Mouse (Mus musculus) forebrain, embryonic 12.5 days (tissue): ENCODE data around the gene Fhod1. TPM values are rescaled to one million over a fixed set of nuclear protein-coding genes. Genes with fewer than 3 reads are reported as not detected.

ENCODE experiments used
- ATAC-seq: fragments of 200-750 bp; cut with Nextera tagmentation; 2 replicates; pipeline ENCODE4 v1.8.0; 2017; ENCODE audit warnings: moderate TSS enrichment; ENCODE audit not compliant: low FRiP score
- H3K27ac ChIP-seq: fragments of 300-500 bp; sonication (generic); 2 replicates; pipeline ENCODE4 v1.5.1; 2016; ENCODE audit warnings: mild to moderate bottlenecking
- H3K27me3 ChIP-seq: fragments of 300-500 bp; sonication (generic); 2 replicates; pipeline ENCODE4 v1.6.1; 2016; ENCODE audit warnings: mild to moderate bottlenecking
- H3K36me3 ChIP-seq: fragments of 300-500 bp; sonication (generic); replicated peaks from 2 replicates; pipeline ENCODE4 v1.6.1; 2016; ENCODE audit warnings: mild to moderate bottlenecking
- H3K4me1 ChIP-seq: fragments of 300-500 bp; sonication (generic); 2 replicates; pipeline ENCODE4 v1.6.1; 2016
- H3K4me2 ChIP-seq: fragments of 300-500 bp; sonication (generic); 2 replicates; pipeline ENCODE4 v1.6.1; 2016; ENCODE audit warnings: mild to moderate bottlenecking, moderate library complexity
- H3K4me3 ChIP-seq: fragments of 300-500 bp; sonication (generic); replicated peaks from 2 replicates; pipeline ENCODE4 v1.5.1; 2016; ENCODE audit warnings: mild to moderate bottlenecking
- H3K9ac ChIP-seq: fragments of 300-500 bp; sonication (generic); 2 replicates; pipeline ENCODE4 v1.6.1; 2016; ENCODE audit warnings: mild to moderate bottlenecking
- H3K9me3 ChIP-seq: fragments of 300-500 bp; sonication (generic); 2 replicates; pipeline ENCODE4 v1.6.1; 2016
- WGBS: fragments of 180-500 bp; shearing (Covaris S2); methylation state at CpG from one replicate; pipeline ENCODE4 v1.1.7; 2016; 5-methylcytosine and 5-hydroxymethylcytosine counted together
- polyA plus RNA-seq: library from polyadenylated mRNA; unstranded; fragments of >200 nt; fragmentation: Nextera tagmentation; extraction: Ambion mirVana; gene quantifications from 2 replicates; pipeline ENCODE4 v1.2.1, GENCODE M21; 2016

The Fhod1 gene
- polyA plus RNA-seq, 1 experiment from 2014 or later = 1.4 TPM

GRCm38 (mm10) chr8:105361751-105362702 lies 14.3 kb upstream of the Fhod1 start:
- Histone ChIP-seq H3K36me3 (peaks cover 37% of the 10 kb centered on the region), H3K27me3 (no peaks in the 10 kb centered on the region), H3K27ac (no peak overlapping the region), H3K4me1 (no peaks in the 10 kb centered on the region), H3K9me3 (no peaks in the 10 kb centered on the region), H3K4me2 (no peak overlapping the region), H3K9ac (no peak overlapping the region), H3K4me3 (no peak overlapping the region)
- no peak for ATAC-seq
- 87% methylated on average over 12 of the region's 12 CpGs for whole genome bisulfite sequencing

GRCm38 (mm10) chr8:105359646-105360045 lies 11.9 kb upstream of the Fhod1 start:
- Histone ChIP-seq H3K4me1 (no peaks in the 10 kb centered on the region), H3K27me3 (no peaks in the 10 kb centered on the region), H3K9me3 (no peaks in the 10 kb centered on the region), H3K36me3 (peaks cover 41% of the 10 kb centered on the region), H3K27ac (no peak overlapping the region), H3K4me2 (no peak overlapping the region), H3K9ac (no peak overlapping the region), H3K4me3 (no peak overlapping the region)
- WGBS = 48% methylated on average over 4 of the region's 4 CpGs
- ATAC-seq = no peak

GRCm38 (mm10) chr8:105359208-105359607 lies 11.5 kb upstream of the Fhod1 start:
- Histone ChIP-seq H3K9me3 (no peaks in the 10 kb centered on the region), H3K4me2 (no peak overlapping the region), H3K27me3 (no peaks in the 10 kb centered on the region), H3K4me1 (no peaks in the 10 kb centered on the region), H3K9ac (no peak overlapping the region), H3K36me3 (peaks cover 37% of the 10 kb centered on the region), H3K27ac (no peak overlapping the region), H3K4me3 (no peak overlapping the region)
- WGBS = 81% methylated on average over 15 of the region's 15 CpGs
- ATAC-seq = no peak

GRCm38 (mm10) chr8:105356681-105357080 lies 8.9 kb upstream of the Fhod1 start:
- Histone ChIP-seq H3K9ac (no peak overlapping the region), H3K4me2 (no peak overlapping the region), H3K4me3 (no peak overlapping the region), H3K27ac (no peak overlapping the region), H3K27me3 (no peaks in the 10 kb centered on the region), H3K4me1 (no peaks in the 10 kb centered on the region), H3K9me3 (no peaks in the 10 kb centered on the region), H3K36me3 (peaks cover 24% of the 10 kb centered on the region; the same call in 1 of the 2 replicates)
- WGBS = 81% methylated on average over 14 of the region's 14 CpGs
- no peak for ATAC-seq

DNA sequence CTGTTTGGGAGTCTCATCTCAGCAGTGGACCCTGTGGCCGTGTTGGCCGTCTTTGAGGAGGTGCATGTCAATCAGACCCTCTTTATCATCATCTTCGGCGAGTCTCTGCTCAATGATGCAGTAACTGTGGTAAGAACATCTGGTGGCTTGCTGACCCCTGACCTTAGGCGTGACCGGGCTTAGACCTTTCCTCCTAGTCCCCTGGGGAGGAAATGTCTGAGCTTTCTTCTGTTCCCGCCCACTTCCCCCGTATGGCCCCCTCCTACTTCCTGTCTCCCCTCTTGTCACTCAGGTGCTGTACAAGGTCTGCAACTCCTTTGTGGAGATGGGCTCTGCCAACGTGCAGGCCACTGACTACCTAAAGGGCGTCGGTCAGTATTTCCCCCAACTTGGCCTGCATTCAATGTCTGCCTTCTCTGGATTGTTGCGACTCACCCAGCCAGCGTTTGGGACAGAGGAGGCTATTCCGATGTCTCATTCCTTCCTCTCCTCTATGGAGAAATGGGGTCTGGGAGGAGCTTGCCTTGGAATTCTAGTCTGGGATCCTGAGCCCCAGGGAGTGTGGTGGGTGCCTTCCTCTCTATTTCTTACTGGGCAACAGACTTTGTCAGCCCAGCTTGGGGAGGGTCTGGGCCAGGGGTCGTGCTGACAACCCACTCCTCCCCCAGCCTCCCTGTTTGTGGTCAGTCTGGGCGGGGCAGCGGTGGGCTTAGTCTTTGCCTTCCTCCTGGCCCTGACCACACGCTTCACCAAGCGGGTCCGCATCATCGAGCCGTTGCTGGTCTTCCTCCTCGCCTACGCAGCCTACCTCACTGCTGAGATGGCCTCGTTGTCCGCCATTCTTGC lies 7.6 kb upstream of the Fhod1 start:
- Histone ChIP-seq H3K9ac (no peak overlapping the region), H3K36me3 (peaks cover 24% of the 10 kb centered on the region; the same call in 1 of the 2 replicates), H3K27ac (no peak overlapping the region), H3K4me2 (no peak overlapping the region), H3K4me1 (peaks cover 3% of the 10 kb centered on the region), H3K27me3 (no peaks in the 10 kb centered on the region), H3K9me3 (no peaks in the 10 kb centered on the region), H3K4me3 (no peak overlapping the region)
- 81% methylated on average over 26 of the region's 26 CpGs for WGBS
- ATAC-seq = no peak

- H3K9me3 ChIP-seq = no peaks in the 10 kb centered on the region
- no peak overlapping the region for H3K27ac ChIP-seq
These were observed 6.8 kb upstream of the Fhod1 start for GRCm38 (mm10) chr8:105354549-105354948.

GRCm38 (mm10) chr8:105353583-105354135 lies 5.9 kb upstream of the Fhod1 start:
- Histone ChIP-seq H3K4me1 (peaks cover 15% of the 10 kb centered on the region), H3K4me3 (no peak overlapping the region), H3K27ac (no peak overlapping the region), H3K27me3 (no peaks in the 10 kb centered on the region), H3K36me3 (peaks cover 24% of the 10 kb centered on the region; the same call in 1 of the 2 replicates), H3K4me2 (no peak overlapping the region), H3K9me3 (no peaks in the 10 kb centered on the region), H3K9ac (no peak overlapping the region)
- ATAC-seq = no peak
- WGBS = 84% methylated on average over 8 of the region's 8 CpGs

More at GRCm38 (mm10) chr8:105354549-105354948, 6.8 kb upstream of the Fhod1 start:
- Histone ChIP-seq H3K4me1 (peaks cover 11% of the 10 kb centered on the region), H3K4me3 (no peak overlapping the region), H3K27me3 (no peaks in the 10 kb centered on the region), H3K36me3 (peaks cover 24% of the 10 kb centered on the region; the same call in 1 of the 2 replicates), H3K9ac (no peak overlapping the region), H3K4me2 (no peak overlapping the region)
- WGBS = 93% methylated on average over 4 of the region's 4 CpGs
- no peak for ATAC-seq

DNA sequence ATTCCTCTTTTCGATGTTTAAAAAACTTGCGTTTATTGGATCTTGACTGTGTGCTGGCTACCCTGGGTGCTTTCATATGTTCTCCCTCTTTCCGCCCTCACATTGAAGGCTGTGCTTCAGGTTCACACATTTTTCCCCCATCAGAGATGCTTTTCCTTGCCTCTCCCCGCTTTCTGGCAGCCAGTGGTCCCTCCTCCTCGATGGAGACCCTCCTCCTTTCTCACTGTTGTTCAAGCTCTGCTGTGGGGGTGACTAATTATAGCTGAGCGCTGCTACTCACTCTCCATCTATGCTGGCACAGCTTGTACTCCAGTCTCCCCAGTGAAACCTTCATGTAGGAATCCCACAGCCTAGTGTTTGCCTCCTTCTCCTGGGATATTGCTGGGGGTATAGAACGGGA lies 2.4 kb upstream of the Fhod1 start:
- 36% methylated on average over 7 of the region's 7 CpGs for whole genome bisulfite sequencing
- Histone ChIP-seq H3K27me3 (peaks cover 7% of the 10 kb centered on the region), H3K36me3 (no peaks in the 10 kb centered on the region), H3K4me2 (peak overlapping the region; percentile 68), H3K9me3 (no peaks in the 10 kb centered on the region), H3K4me1 (peaks cover 38% of the 10 kb centered on the region), H3K4me3 (peak overlapping the region; percentile 58), H3K27ac (no peak overlapping the region), H3K9ac (peak overlapping the region; percentile 60; the same call in 1 of the 2 replicates)
- ATAC-seq = no peak

DNA sequence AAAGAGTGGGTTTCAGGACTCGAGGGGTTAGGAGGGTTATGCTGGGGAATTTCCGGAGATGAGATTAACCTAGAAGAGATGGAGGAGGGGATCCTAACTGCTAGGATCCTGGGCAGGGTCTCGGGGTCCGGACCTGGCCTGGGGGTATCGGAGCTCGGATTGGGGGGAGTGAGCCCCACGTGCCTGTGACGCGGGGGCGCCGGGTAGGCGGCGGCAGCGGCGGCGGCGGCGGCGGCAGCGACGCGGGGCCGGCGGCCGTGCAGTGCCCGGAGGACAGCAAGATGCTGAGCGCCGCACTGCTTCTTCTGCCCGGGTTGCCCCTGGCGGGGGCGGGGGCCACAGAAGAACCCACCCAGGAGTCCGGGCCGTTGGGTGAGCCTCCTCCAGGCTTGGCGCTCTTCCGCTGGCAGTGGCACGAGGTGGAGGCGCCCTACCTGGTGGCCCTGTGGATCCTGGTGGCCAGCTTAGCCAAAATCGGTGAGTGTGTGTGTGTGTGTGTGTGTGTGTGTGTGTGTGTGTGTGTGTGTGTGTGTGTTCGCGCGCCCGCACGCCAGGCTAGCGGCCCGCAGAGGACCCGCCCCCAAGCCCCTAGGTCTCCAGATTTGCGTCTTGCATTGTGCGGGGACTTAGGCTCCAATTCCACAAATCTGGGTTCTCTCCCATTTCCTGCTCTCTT lies 1.5 kb upstream of the Fhod1 start:
- Histone ChIP-seq H3K4me1 (peaks cover 38% of the 10 kb centered on the region), H3K27ac (peak overlapping the region; percentile 77), H3K4me2 (peak overlapping the region; percentile 68), H3K4me3 (peak overlapping the region; percentile 58), H3K9me3 (no peaks in the 10 kb centered on the region), H3K27me3 (peaks cover 7% of the 10 kb centered on the region), H3K36me3 (no peaks in the 10 kb centered on the region), H3K9ac (peak overlapping the region; percentile 60)
- under 1% methylated on average over 47 of the region's 48 CpGs for WGBS
- peak; percentile 33 for ATAC-seq

- ATAC-seq = peak; percentile 44
- peak within 1 kb of the TSS; percentile 68 for H3K4me2 ChIP-seq
- H3K27ac ChIP-seq = peak within 1 kb of the TSS; percentile 77
- H3K9me3 ChIP-seq = no peaks in the 10 kb centered on the region
- peaks cover 7% of the 10 kb centered on the region for H3K27me3 ChIP-seq
- WGBS = under 1% methylated on average over 34 of the region's 34 CpGs
- H3K4me1 ChIP-seq = peaks cover 38% of the 10 kb centered on the region
- H3K36me3 ChIP-seq = no peaks in the 10 kb centered on the region
- peak within 1 kb of the TSS; percentile 58 for H3K4me3 ChIP-seq
- H3K9ac ChIP-seq = peak within 1 kb of the TSS; percentile 60
These were observed 820 bp upstream of the Fhod1 start, which contains the start of gene Slc9a5 for GRCm38 (mm10) chr8:105348450-105349095. TSS of gene Slc9a5 (plus strand) at chr8:105348843.
